Mouse (Mus musculus): ENCODE measurements at regions not wholly inside any gene's neighbourhood (a gene's known extent, or its start where the extent isn't known, plus 50 kb on each side); places are given as distances from the start of the nearest gene placed in this dataset.

DNA sequence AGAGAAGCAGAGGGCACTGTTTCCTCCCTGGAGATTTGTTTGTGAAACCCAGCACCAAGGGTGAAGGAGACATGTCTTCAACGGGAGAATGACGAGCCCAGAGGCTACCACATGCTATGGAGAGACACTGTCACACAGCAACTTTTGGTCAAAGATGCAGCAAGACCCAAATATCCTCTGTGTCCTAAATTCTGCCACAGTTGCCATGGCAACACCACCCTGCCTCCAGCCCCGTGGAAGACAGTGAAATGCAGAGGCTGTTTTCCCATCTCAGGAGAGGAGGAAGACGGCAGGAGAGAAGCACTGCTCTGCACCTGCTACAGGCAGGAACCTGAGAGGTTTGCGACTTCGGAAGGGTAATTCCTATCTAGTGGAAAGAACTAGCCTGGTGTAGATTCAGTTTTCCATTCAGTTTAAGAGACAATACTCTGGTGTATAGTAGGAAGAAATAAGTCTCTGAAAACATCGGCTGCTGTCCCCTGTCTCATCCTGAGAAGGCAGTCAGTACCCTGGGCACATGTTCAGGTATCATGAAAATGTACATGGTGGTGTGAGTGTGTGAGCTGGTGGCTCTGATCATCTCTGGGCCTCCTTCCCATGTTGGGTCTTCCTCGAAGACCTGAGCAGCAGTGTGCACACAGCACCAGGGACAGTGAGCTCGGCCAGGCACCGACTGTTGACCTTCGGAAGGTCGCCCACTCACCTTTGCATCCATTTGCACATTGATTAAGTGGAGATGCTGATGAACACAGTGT lies 333.6 kb downstream of the Agtpbp1 start:
- WGBS = 57% methylated on average over 12 of the region's 12 CpGs
- H3K9ac ChIP-seq (ENCODE audit: low read length) = no peak overlapping the region

DNA sequence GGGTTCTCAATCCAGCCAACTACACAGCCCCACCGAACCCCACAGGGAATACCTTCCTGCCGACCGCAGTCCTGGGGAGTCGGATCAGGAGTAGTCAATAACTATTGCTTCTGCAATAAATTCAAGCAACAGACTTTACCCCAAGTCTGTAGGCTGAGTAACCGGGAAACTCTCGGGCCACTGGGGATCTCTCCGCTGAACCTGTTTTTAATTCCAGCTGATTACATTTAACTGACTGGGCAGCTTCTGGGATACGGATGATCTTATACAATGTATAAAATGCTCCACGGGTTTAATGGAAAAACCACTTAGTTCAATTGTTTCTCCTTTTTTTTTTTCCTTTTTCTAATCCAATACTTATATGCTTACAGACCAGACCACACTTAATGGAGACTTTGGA lies 336.6 kb downstream of the Agtpbp1 start:
- WGBS = 86% methylated on average over 9 of the region's 9 CpGs

More for the DNA sequence above, 333.6 kb downstream of the Agtpbp1 start:
- no peaks in the 10 kb centered on the region for H3K27me3 ChIP-seq (ENCODE audit: control insufficient read depth, insufficient read depth, low read length)
- DNase-seq (ENCODE audit: low spot score) (no peak), ATAC-seq (ENCODE audit: low FRiP score, low TSS enrichment) (no peak)
- H3K36me3 ChIP-seq (ENCODE audit: control insufficient read depth, insufficient read depth, low read length) = no peaks in the 10 kb centered on the region
- no peak for TF ChIP-seq EP300 (optimal IDR thresholded peaks at IDR 0.05)
- H3K9me3 ChIP-seq (ENCODE audit: control insufficient read depth, low read length) = no peaks in the 10 kb centered on the region
- no peak overlapping the region for H3K27ac ChIP-seq (replicated peaks)
- H3K4me3 ChIP-seq (ENCODE audit: low read depth, low read length) = no peak overlapping the region
- H3K4me2 ChIP-seq (replicated peaks; ENCODE audit: low read depth) = no peak overlapping the region
- no peaks in the 10 kb centered on the region for H3K4me1 ChIP-seq (replicated peaks; ENCODE audit: control insufficient read depth, insufficient read depth)

DNA sequence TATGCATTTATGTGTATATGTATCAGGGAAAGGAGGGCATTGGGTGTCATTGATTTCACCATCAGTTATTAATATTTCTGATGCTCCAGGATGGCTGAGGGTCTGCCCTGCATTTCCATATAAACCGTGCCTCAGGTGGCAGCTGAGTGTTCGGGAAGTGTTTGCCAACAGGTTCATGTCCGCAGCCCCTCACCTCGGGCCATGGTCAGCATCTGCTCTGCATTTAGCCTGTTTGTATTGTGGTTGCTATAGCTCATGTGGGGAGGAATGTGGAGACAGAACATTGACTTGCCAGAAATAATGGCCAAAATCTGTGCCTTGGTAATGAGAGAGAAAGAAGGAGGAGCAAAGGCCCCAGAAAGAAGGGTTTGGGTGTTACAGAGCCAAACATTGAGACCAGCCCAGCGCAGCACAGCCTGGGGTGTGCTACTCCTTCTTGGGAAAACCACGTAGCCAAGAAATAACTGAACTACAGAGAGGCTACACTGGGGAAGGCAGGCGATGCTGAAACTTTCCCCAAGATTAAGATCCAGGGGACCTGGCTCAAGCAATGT lies 338.0 kb downstream of the Agtpbp1 start:
- Histone ChIP-seq H3K27ac (replicated peaks) (no peak overlapping the region), H3K36me3 (ENCODE audit: control insufficient read depth, insufficient read depth, low read length) (no peaks in the 10 kb centered on the region), H3K27me3 (ENCODE audit: control insufficient read depth, insufficient read depth, low read length) (no peaks in the 10 kb centered on the region), H3K9me3 (ENCODE audit: control insufficient read depth, low read length) (no peaks in the 10 kb centered on the region), H3K9ac (ENCODE audit: low read length) (no peak overlapping the region), H3K4me1 (replicated peaks; ENCODE audit: control insufficient read depth, insufficient read depth) (no peaks in the 10 kb centered on the region), H3K4me3 (ENCODE audit: low read depth, low read length) (no peak overlapping the region), H3K4me2 (replicated peaks; ENCODE audit: low read depth) (no peak overlapping the region)
- WGBS = 87% methylated on average over 7 of the region's 7 CpGs
- ATAC-seq (ENCODE audit: low FRiP score, low TSS enrichment) (no peak), DNase-seq (ENCODE audit: low spot score) (no peak)
- TF ChIP-seq EP300 (optimal IDR thresholded peaks at IDR 0.05) = no peak
- TF ChIP-seq CTCF (IDR thresholded peaks at IDR 0.05; ENCODE audit: low read depth) = no peak

More for the DNA sequence above, 336.6 kb downstream of the Agtpbp1 start:
- Histone ChIP-seq H3K36me3 (ENCODE audit: control insufficient read depth, insufficient read depth, low read length) (no peaks in the 10 kb centered on the region), H3K4me1 (replicated peaks; ENCODE audit: control insufficient read depth, insufficient read depth) (no peaks in the 10 kb centered on the region), H3K27ac (replicated peaks) (no peak overlapping the region), H3K4me2 (replicated peaks; ENCODE audit: low read depth) (no peak overlapping the region), H3K27me3 (ENCODE audit: control insufficient read depth, insufficient read depth, low read length) (no peaks in the 10 kb centered on the region), H3K4me3 (ENCODE audit: low read depth, low read length) (no peak overlapping the region), H3K9me3 (ENCODE audit: control insufficient read depth, low read length) (no peaks in the 10 kb centered on the region), H3K9ac (ENCODE audit: low read length) (no peak overlapping the region)
- TF ChIP-seq EP300 (optimal IDR thresholded peaks at IDR 0.05) (no peak), CTCF (IDR thresholded peaks at IDR 0.05; ENCODE audit: low read depth) (no peak)
- DNase-seq (ENCODE audit: low spot score) (no peak), ATAC-seq (ENCODE audit: low FRiP score, low TSS enrichment) (no peak)

DNA sequence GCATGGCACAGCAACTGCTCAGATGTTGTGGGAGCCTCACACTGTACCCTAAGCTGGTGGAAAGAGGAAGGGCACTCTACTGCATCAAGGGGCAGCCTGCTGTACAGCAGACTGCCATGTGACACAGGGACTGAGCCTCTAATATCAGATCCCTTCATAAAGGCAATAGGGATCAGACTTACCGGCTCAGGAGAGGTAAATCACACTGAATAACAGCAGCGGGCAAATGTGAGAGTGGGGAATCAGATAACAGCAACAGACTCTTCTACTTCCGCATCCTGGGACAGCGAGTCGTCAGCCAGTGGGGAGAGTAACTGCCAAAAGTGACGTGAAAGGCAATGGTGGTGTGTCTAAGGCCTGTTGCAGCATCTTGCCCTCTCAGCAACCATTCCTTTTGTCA lies 339.0 kb downstream of the Agtpbp1 start:
- ATAC-seq (ENCODE audit: low FRiP score, low TSS enrichment) (no peak), DNase-seq (ENCODE audit: low spot score) (no peak)
- Histone ChIP-seq H3K27me3 (ENCODE audit: control insufficient read depth, insufficient read depth, low read length) (no peaks in the 10 kb centered on the region), H3K4me3 (ENCODE audit: low read depth, low read length) (no peak overlapping the region), H3K4me2 (replicated peaks; ENCODE audit: low read depth) (no peak overlapping the region), H3K4me1 (replicated peaks; ENCODE audit: control insufficient read depth, insufficient read depth) (no peaks in the 10 kb centered on the region), H3K9ac (ENCODE audit: low read length) (no peak overlapping the region), H3K9me3 (ENCODE audit: control insufficient read depth, low read length) (no peaks in the 10 kb centered on the region), H3K27ac (replicated peaks) (no peak overlapping the region), H3K36me3 (ENCODE audit: control insufficient read depth, insufficient read depth, low read length) (no peaks in the 10 kb centered on the region)
- WGBS = 55% methylated on average over 6 of the region's 6 CpGs
- TF ChIP-seq EP300 (optimal IDR thresholded peaks at IDR 0.05) = no peak
- TF ChIP-seq CTCF (IDR thresholded peaks at IDR 0.05; ENCODE audit: low read depth) = no peak

DNA sequence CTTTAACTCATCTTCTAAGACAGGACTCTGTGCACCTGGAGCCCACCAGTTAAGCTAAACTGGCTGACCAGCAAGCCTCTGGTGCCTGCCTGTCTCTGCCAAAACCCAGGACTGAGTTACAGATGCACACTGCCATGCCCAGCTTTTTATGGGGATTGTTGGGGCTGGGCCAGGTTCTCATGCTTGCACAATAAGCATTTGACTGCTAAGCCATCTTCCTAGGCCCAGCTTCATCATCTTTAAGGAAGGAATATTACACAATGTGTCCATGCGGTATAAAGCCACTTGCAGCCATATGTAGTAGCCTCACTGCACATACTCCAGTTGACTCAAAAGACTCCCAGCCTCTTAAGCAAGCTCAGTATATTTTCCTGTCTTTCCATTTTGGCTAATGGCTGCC lies 340.4 kb downstream of the Agtpbp1 start:
- TF ChIP-seq CTCF (IDR thresholded peaks at IDR 0.05; ENCODE audit: low read depth) (no peak), EP300 (optimal IDR thresholded peaks at IDR 0.05) (no peak)
- Histone ChIP-seq H3K4me2 (replicated peaks; ENCODE audit: low read depth) (no peak overlapping the region), H3K27me3 (ENCODE audit: control insufficient read depth, insufficient read depth, low read length) (no peaks in the 10 kb centered on the region), H3K4me3 (ENCODE audit: low read depth, low read length) (no peak overlapping the region), H3K4me1 (replicated peaks; ENCODE audit: control insufficient read depth, insufficient read depth) (no peaks in the 10 kb centered on the region), H3K36me3 (ENCODE audit: control insufficient read depth, insufficient read depth, low read length) (no peaks in the 10 kb centered on the region), H3K27ac (replicated peaks) (no peak overlapping the region), H3K9me3 (ENCODE audit: control insufficient read depth, low read length) (no peaks in the 10 kb centered on the region), H3K9ac (ENCODE audit: low read length) (no peak overlapping the region)
- DNase-seq (ENCODE audit: low spot score) = no peak
- no peak for ATAC-seq (ENCODE audit: low FRiP score, low TSS enrichment)
- WGBS = 84% methylated on average over 1 of the region's 1 CpGs

DNA sequence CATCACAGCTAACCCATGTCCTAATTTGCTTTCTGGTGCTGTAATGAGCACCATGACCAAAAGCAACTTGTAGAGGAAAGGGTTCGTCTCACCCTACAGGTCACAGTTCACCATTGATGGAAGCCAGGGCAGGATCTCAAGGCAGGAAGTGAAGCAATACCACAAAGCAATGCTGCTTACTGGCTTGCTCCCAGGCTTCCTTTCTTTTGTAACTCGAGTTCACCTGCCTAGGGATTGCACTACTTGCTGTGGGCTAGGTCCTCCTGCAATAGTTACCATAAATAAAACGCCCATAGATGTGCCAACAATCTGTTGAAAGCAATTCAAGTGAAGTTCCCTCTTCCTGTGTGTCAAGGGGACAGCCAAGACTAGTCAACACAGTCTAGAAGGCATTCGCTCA lies 342.4 kb downstream of the Agtpbp1 start:
- DNase-seq (ENCODE audit: low spot score) (no peak), ATAC-seq (ENCODE audit: low FRiP score, low TSS enrichment) (no peak)
- no peaks in the 10 kb centered on the region for H3K36me3 ChIP-seq (ENCODE audit: control insufficient read depth, insufficient read depth, low read length)
- no peak overlapping the region for H3K4me3 ChIP-seq (ENCODE audit: low read depth, low read length)
- H3K4me1 ChIP-seq (replicated peaks; ENCODE audit: control insufficient read depth, insufficient read depth) = no peaks in the 10 kb centered on the region
- no peaks in the 10 kb centered on the region for H3K27me3 ChIP-seq (ENCODE audit: control insufficient read depth, insufficient read depth, low read length)
- H3K9ac ChIP-seq (ENCODE audit: low read length) = no peak overlapping the region
- TF ChIP-seq CTCF (IDR thresholded peaks at IDR 0.05; ENCODE audit: low read depth) = no peak
- TF ChIP-seq EP300 (optimal IDR thresholded peaks at IDR 0.05) = no peak
- H3K4me2 ChIP-seq (replicated peaks; ENCODE audit: low read depth) = no peak overlapping the region
- no peaks in the 10 kb centered on the region for H3K9me3 ChIP-seq (ENCODE audit: control insufficient read depth, low read length)
- no peak overlapping the region for H3K27ac ChIP-seq (replicated peaks)
- WGBS = 61% methylated on average over 4 of the region's 4 CpGs

Data from stomach, postnatal 0 days (tissue).